Mouse (Mus musculus) bone marrow, adult 2 months (tissue): ENCODE data around the gene Pdlim5.

Experiments
- CTCF ChIP-seq: fragments of 200-500 bp; IDR thresholded peaks from 2 replicates; pipeline ENCODE4 v1.5.1; 2011; ENCODE audit warnings: low read length, control low read depth; ENCODE audit not compliant: control insufficient read depth, insufficient read depth
- POLR2A ChIP-seq: fragments of 200-500 bp; IDR thresholded peaks from 2 replicates; pipeline ENCODE4 v1.6.1; 2011; ENCODE audit warnings: low read depth, mild to moderate bottlenecking, control low read depth, low read length, borderline replicate concordance; ENCODE audit not compliant: control insufficient read depth

GRCm38 (mm10) chr3:142426806-142427205 is 31.3 kb upstream of the Pdlim5 start:
- TF ChIP-seq CTCF (no peak), POLR2A (no peak)
